Comparison of ENCODE assay signal across 8 mouse cellular contexts in the genomic region with DNA sequence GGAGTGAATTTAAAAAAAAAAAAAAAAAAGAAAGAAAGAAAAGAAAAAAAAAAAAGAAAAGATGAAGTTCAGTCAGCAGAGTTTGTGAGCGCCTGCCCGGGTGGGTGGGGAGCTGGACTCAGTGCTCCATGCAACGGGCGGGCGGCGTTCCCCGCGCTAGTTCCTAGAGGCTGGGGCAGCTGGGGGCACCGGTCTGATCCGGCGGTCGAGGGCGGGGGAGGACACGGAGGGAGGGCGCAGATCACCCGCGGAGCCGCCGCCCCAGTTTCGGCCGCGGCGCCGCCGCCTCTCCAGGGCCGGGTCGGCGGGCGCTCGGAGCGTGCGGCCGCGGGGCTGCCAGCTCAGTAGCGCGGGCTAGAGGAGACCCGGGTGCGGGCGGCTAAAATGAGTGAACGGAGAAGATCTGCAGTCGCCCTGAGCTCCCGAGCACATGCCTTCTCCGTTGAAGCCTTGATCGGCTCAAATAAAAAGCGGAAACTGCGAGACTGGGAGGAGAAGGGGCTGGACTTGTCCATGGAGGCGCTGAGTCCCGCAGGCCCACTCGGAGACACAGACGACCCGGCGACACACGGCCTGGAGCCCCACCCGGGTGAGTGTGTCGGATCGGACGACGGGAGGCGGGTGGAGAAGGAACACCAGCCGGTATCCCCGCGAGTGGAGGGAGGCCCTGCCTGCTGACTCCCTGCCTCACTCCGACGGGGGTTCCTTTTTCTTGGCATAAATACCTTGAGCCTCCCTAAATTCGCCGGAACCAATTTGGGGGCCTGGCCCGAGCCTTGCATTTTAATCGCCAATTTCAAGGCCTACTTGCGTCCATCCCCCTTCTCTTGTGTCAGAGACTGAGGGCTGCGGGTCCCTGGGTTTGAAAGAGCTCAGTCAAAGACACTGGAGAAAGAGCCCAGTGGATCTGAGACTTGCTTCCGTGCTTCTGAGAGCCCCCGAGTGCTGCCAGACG. TPM values are rescaled to one million over a fixed set of nuclear protein-coding genes. Genes with fewer than 3 reads are reported as not detected.
DNase-seq lines count a peak whose midpoint lies in the region; ATAC-seq and TF ChIP-seq lines count a peak whose summit lies in the region.

No protein-coding gene starts in this region.

- H3K9ac ChIP-seq in embryonic facial prominence, embryonic 15.5 days: peak overlapping the region; percentile 62
- H3K9ac ChIP-seq in liver, embryonic 15.5 days: no peak overlapping the region

- H3K4me2 ChIP-seq in embryonic facial prominence, embryonic 15.5 days (replicated peaks): peak overlapping the region; percentile 72
- H3K4me2 ChIP-seq in liver, embryonic 15.5 days: peak overlapping the region; percentile 61

- H3K36me3 ChIP-seq in E14TG2a.4 (ENCODE audit: insufficient read depth, low read length): no peaks in the 10 kb centered on the region
- H3K36me3 ChIP-seq in embryonic facial prominence, embryonic 15.5 days: no peaks in the 10 kb centered on the region
- H3K36me3 ChIP-seq in hindbrain, embryonic 10.5 days: no peaks in the 10 kb centered on the region
- H3K36me3 ChIP-seq in liver, embryonic 15.5 days (replicated peaks): no peaks in the 10 kb centered on the region

- peaks cover 50% of the 10 kb centered on the region for H3K4me1 ChIP-seq in E14TG2a.4 (replicated peaks; ENCODE audit: low read depth, low read length)
- peaks cover 14% of the 10 kb centered on the region for H3K4me1 ChIP-seq in embryonic facial prominence, embryonic 15.5 days
- peaks cover 30% of the 10 kb centered on the region for H3K4me1 ChIP-seq in hindbrain, embryonic 10.5 days (replicated peaks)
- peaks cover 11% of the 10 kb centered on the region; the same call in 1 of the 2 replicates for H3K4me1 ChIP-seq in liver, embryonic 15.5 days (replicated peaks)

- ATAC-seq in CD4-positive, CD25-positive, alpha-beta regulatory T cell, adult 4 months: no peak
- ATAC-seq in embryonic facial prominence, embryonic 15.5 days (ENCODE audit: insufficient number of reproducible peaks, low FRiP score, low TSS enrichment, low read depth): peak; percentile 59; the same call in 1 of the 2 replicates
- no peak for ATAC-seq in liver, embryonic 15.5 days (ENCODE audit: insufficient read depth)

- no peak for TF ChIP-seq CTCF in E14TG2a.4 (conservative IDR thresholded peaks at IDR 0.05; ENCODE audit: low read length)

- peak overlapping the region; percentile 93 for H3K27ac ChIP-seq in embryonic facial prominence, embryonic 15.5 days (replicated peaks)
- H3K27ac ChIP-seq in hindbrain, embryonic 10.5 days: peak overlapping the region; percentile 72
- no peak overlapping the region for H3K27ac ChIP-seq in liver, embryonic 15.5 days (replicated peaks)

- peak overlapping the region; percentile 72 for H3K4me3 ChIP-seq in E14TG2a.4 (replicated peaks; ENCODE audit: low read length)
- H3K4me3 ChIP-seq in embryonic facial prominence, embryonic 15.5 days (replicated peaks): peak overlapping the region; percentile 59
- peak overlapping the region; percentile 56 for H3K4me3 ChIP-seq in hindbrain, embryonic 10.5 days
- peak overlapping the region; percentile 44 for H3K4me3 ChIP-seq in liver, embryonic 15.5 days (replicated peaks)

- H3K27me3 ChIP-seq in E14TG2a.4 (ENCODE audit: insufficient read depth, low read length): peaks cover 95% of the 10 kb centered on the region
- H3K27me3 ChIP-seq in embryonic facial prominence, embryonic 15.5 days: peaks cover 77% of the 10 kb centered on the region
- H3K27me3 ChIP-seq in hindbrain, embryonic 10.5 days (ENCODE audit: insufficient read depth, poor library complexity, severe bottlenecking): peaks cover 100% of the 10 kb centered on the region
- peaks cover 100% of the 10 kb centered on the region for H3K27me3 ChIP-seq in liver, embryonic 15.5 days

- WGBS in embryonic facial prominence, embryonic 15.5 days: under 1% methylated on average over 73 of the region's 73 CpGs
- WGBS in hindbrain, embryonic 10.5 days: under 1% methylated on average over 73 of the region's 73 CpGs
- under 1% methylated on average over 72 of the region's 73 CpGs for WGBS in liver, embryonic 15.5 days (ENCODE audit: insufficient replicate concordance)

- no peaks in the 10 kb centered on the region for H3K9me3 ChIP-seq in E14TG2a.4 (ENCODE audit: low read length)
- H3K9me3 ChIP-seq in embryonic facial prominence, embryonic 15.5 days (replicated peaks): no peaks in the 10 kb centered on the region
- H3K9me3 ChIP-seq in hindbrain, embryonic 10.5 days: no peaks in the 10 kb centered on the region
- no peaks in the 10 kb centered on the region for H3K9me3 ChIP-seq in liver, embryonic 15.5 days (replicated peaks)

- peak; percentile 15 for DNase-seq in CD4-positive, CD25-positive, alpha-beta regulatory T cell, adult 2 months (ENCODE audit: low read depth, low spot score)
- DNase-seq in hindbrain, embryonic 10.5 days (ENCODE audit: low spot score): peak; percentile 77
- DNase-seq in retina, embryonic 14.5 days (ENCODE audit: low spot score): peak; percentile 61
- DNase-seq in thymus, postnatal 25 days: no peak

RNA-seq across cellular contexts. Expression of a gene that starts 13.6 kb away (rescaled TPM):
- not detected for polyA plus RNA-seq in CD4-positive, CD25-positive, alpha-beta regulatory T cell, adult 4 months (2017; shearing (Covaris generic))
- polyA plus RNA-seq in embryonic facial prominence, embryonic 15.5 days (2015; fragmentation: Nextera tagmentation; extraction: Ambion mirVana): 25.2 and 25.9 TPM in 2 replicates
- 2.2 and 2.3 TPM in 2 replicates for polyA plus RNA-seq in hindbrain, embryonic 10.5 days (2016; fragmentation: Nextera tagmentation; extraction: Ambion mirVana)
- 0.14 and 0.22 TPM in 2 replicates for polyA plus RNA-seq in liver, embryonic 15.5 days (2015; fragmentation: Nextera tagmentation; extraction: Ambion mirVana)
